Mouse (Mus musculus): ENCODE measurements at regions not wholly inside any gene's neighbourhood (a gene's known extent, or its start where the extent isn't known, plus 50 kb on each side); places are given as distances from the start of the nearest gene placed in this dataset.

DNA sequence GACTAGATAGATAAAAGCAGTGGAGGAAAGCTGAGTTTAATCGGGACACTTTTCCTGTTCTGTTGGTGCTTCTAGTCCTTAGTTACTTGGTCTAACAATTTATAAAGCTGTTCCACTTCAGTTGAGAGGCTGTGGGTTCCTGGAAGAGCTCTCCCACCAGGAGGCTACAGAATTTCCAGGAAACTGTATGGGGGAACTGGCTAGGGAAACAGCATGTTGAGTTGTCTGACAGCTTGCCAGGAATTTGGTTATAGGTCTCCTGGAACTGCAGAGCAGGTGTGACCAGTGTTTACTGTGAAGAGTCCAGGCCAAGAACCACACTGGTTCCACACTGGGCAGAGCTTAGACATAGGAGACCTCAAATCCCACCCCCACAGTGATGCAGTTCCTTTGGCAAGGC is 65.0 kb upstream of the Pik3cg start:
- Histone ChIP-seq H3K4me3 (replicated peaks in 1 of 3; ENCODE audit: low read depth in 2 of 3, low read length in 2 of 3, poor library complexity in 1 of 3) (no peak overlapping the region), H3K4me1 (ENCODE audit: control insufficient read depth in 1 of 2, insufficient read depth in 2 of 2) (no peaks in the 10 kb centered on the region), H3K27me3 (replicated peaks) (no peaks in the 10 kb centered on the region), H3K27ac (ENCODE audit: insufficient read depth, low read depth) (no peak overlapping the region), H3K36me3 (replicated peaks in 1 of 2; ENCODE audit: control insufficient read depth in 1 of 2, insufficient read depth in 1 of 2, low read length in 1 of 2) (no peaks in the 10 kb centered on the region), H3K4me2 (ENCODE audit: insufficient read depth, low read depth, poor library complexity, severe bottlenecking) (no peak overlapping the region), H3K9ac (ENCODE audit: insufficient read depth, low read depth) (no peak overlapping the region), H3K79me2 (replicated peaks; ENCODE audit: control insufficient read depth, extremely low read depth, insufficient read depth, poor library complexity, severe bottlenecking) (no peaks in the 10 kb centered on the region), H3K9me3 (replicated peaks; ENCODE audit: low read length) (no peaks in the 10 kb centered on the region)
- no peak for DNase-seq (ENCODE audit: extremely low read depth)
- TF ChIP-seq PAX5 (IDR thresholded peaks at IDR 0.05; ENCODE audit: low read length) (no peak), JUND (conservative IDR thresholded peaks at IDR 0.05; ENCODE audit: low read depth, low read length) (no peak), MYC (IDR thresholded peaks at IDR 0.05; ENCODE audit: low read depth, low read length) (no peak), POLR2A (IDR thresholded peaks at IDR 0.05; ENCODE audit: low read depth, low read length) (no peak), ZNF384 (IDR thresholded peaks at IDR 0.05; ENCODE audit: low read depth, low read length) (no peak), NELFE (IDR thresholded peaks at IDR 0.05; ENCODE audit: low read depth, low read length) (no peak), MAZ (IDR thresholded peaks at IDR 0.05; ENCODE audit: low read depth, low read length) (no peak), HCFC1 (IDR thresholded peaks at IDR 0.05; ENCODE audit: low read depth, low read length) (no peak), CHD2 (IDR thresholded peaks at IDR 0.05; ENCODE audit: low read length) (no peak), TBP (conservative IDR thresholded peaks at IDR 0.05; ENCODE audit: low read depth, low read length) (no peak)
- in situ Hi-C loops (cut with MboI; ENCODE audit: low pct_ligation_motif_present, low pct_unique_long_range_greater_than_20kb, low sequenced_read_pairs), result no loop called here
- dilution Hi-C loops (cut with MboI; ENCODE audit: extremely low pct_ligation_motif_present, extremely low pct_unique_long_range_greater_than_20kb, low sequenced_read_pairs), result no loop called here

DNA sequence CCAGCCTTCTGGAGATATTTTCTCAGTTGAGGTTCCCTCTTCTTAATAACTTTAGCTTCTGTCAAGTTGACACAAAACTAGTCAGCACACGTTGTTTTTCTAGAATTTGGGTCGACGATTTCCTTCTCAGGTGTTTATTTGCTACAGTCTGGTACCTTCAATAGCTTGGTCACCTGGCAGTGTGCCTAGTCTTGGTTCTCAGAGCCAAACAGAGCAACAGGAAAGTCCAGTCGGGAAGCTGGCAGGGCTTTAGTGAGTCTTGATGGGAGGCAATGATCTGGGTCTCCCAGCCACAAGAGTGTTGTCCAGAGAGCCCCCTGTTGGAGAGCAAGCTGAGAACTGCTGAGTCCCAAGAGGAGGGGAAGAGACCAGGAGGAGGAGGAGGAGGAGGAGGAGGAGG is 71.4 kb upstream of the Pik3cg start:
- Histone ChIP-seq H3K9me3 (replicated peaks; ENCODE audit: low read length) (no peaks in the 10 kb centered on the region), H3K79me2 (replicated peaks; ENCODE audit: control insufficient read depth, extremely low read depth, insufficient read depth, poor library complexity, severe bottlenecking) (no peaks in the 10 kb centered on the region), H3K4me3 (replicated peaks in 1 of 3; ENCODE audit: low read depth in 2 of 3, low read length in 2 of 3, poor library complexity in 1 of 3) (no peak overlapping the region), H3K27me3 (replicated peaks) (no peaks in the 10 kb centered on the region), H3K4me2 (ENCODE audit: insufficient read depth, low read depth, poor library complexity, severe bottlenecking) (no peak overlapping the region), H3K9ac (ENCODE audit: insufficient read depth, low read depth) (no peak overlapping the region), H3K36me3 (replicated peaks in 1 of 2; ENCODE audit: control insufficient read depth in 1 of 2, insufficient read depth in 1 of 2, low read length in 1 of 2) (no peaks in the 10 kb centered on the region), H3K4me1 (ENCODE audit: control insufficient read depth in 1 of 2, insufficient read depth in 2 of 2) (peaks cover 4 to 21% of the 10 kb centered on the region in 2 experiments; a peak in 3 of 4 replicates), H3K27ac (ENCODE audit: insufficient read depth, low read depth) (no peak overlapping the region)
- in situ Hi-C loops (cut with MboI; ENCODE audit: low pct_ligation_motif_present, low pct_unique_long_range_greater_than_20kb, low sequenced_read_pairs), result loop anchor here (25.0 kb wide), 1 partner anchor 607 kb away; no protein-coding TSS in a partner anchor
- no peak for DNase-seq (ENCODE audit: extremely low read depth)
- TF ChIP-seq EP300 (IDR thresholded peaks at IDR 0.05; ENCODE audit: low read length), result no peak
- TF ChIP-seq CTCF (conservative IDR thresholded peaks at IDR 0.05 in 1 of 2, IDR thresholded peaks at IDR 0.05 in 1 of 2; ENCODE audit: low read depth in 2 of 2, low read length in 2 of 2), result peak in 1 of 2 experiments; percentile 8; a peak in 1 of 4 replicates
- dilution Hi-C loops (cut with MboI; ENCODE audit: extremely low pct_ligation_motif_present, extremely low pct_unique_long_range_greater_than_20kb, low sequenced_read_pairs), result no loop called here

DNA sequence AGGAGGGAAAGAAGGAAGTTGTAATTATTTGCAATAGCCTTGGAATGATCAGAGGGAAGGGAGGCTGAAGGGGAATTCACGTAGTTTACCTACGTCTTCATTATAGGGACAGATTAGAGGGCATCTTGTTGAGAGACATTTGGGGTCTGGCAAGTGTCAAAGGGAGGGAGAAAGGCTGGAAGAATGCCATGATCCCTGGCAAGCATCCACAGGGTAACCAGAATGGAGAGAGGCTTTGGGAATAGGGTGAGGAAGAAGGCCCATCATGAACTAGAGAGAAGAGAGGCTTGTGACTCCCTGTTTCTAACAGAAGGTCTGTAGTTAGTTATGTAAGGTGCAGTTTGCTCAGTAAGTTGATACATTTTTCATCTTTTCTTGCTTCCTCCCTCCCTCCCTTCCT is 71.8 kb upstream of the Pik3cg start:
- in situ Hi-C loops (cut with MboI; ENCODE audit: low pct_ligation_motif_present, low pct_unique_long_range_greater_than_20kb, low sequenced_read_pairs), result loop anchor here (25.0 kb wide), 1 partner anchor 607 kb away; no protein-coding TSS in a partner anchor
- Histone ChIP-seq H3K9me3 (replicated peaks; ENCODE audit: low read length) (no peaks in the 10 kb centered on the region), H3K36me3 (replicated peaks in 1 of 2; ENCODE audit: control insufficient read depth in 1 of 2, insufficient read depth in 1 of 2, low read length in 1 of 2) (no peaks in the 10 kb centered on the region), H3K27me3 (replicated peaks) (no peaks in the 10 kb centered on the region), H3K79me2 (replicated peaks; ENCODE audit: control insufficient read depth, extremely low read depth, insufficient read depth, poor library complexity, severe bottlenecking) (no peaks in the 10 kb centered on the region), H3K4me1 (ENCODE audit: control insufficient read depth in 1 of 2, insufficient read depth in 2 of 2) (peaks cover 4 to 26% of the 10 kb centered on the region in 2 experiments; a peak in 3 of 4 replicates), H3K4me2 (ENCODE audit: insufficient read depth, low read depth, poor library complexity, severe bottlenecking) (no peak overlapping the region), H3K4me3 (replicated peaks in 1 of 3; ENCODE audit: low read depth in 2 of 3, low read length in 2 of 3, poor library complexity in 1 of 3) (no peak overlapping the region), H3K9ac (ENCODE audit: insufficient read depth, low read depth) (no peak overlapping the region), H3K27ac (ENCODE audit: insufficient read depth, low read depth) (no peak overlapping the region)
- DNase-seq (ENCODE audit: extremely low read depth), result no peak
- TF ChIP-seq MXI1 (IDR thresholded peaks at IDR 0.05; ENCODE audit: low read depth, low read length), result no peak
- TF ChIP-seq BHLHE40 (IDR thresholded peaks at IDR 0.05; ENCODE audit: low read depth, low read length), result no peak
- no peak for TF ChIP-seq POLR2A (IDR thresholded peaks at IDR 0.05; ENCODE audit: low read depth, low read length)
- no peak for TF ChIP-seq MAFK (IDR thresholded peaks at IDR 0.05; ENCODE audit: insufficient replicate concordance, low read length)
- TF ChIP-seq SMC3 (IDR thresholded peaks at IDR 0.05; ENCODE audit: low read depth, low read length), result no peak
- no peak for TF ChIP-seq MAX (IDR thresholded peaks at IDR 0.05; ENCODE audit: low read length)
- TF ChIP-seq ELF1 (IDR thresholded peaks at IDR 0.05; ENCODE audit: low read depth, low read length), result no peak
- TF ChIP-seq CHD2 (IDR thresholded peaks at IDR 0.05; ENCODE audit: low read length), result no peak
- TF ChIP-seq E2F4 (IDR thresholded peaks at IDR 0.05; ENCODE audit: insufficient replicate concordance, low read depth, low read length), result no peak
- no peak for TF ChIP-seq ZNF384 (IDR thresholded peaks at IDR 0.05; ENCODE audit: low read depth, low read length)
- no peak for TF ChIP-seq KAT2A (IDR thresholded peaks at IDR 0.05; ENCODE audit: insufficient replicate concordance, low read length)
- TF ChIP-seq IRF4 (IDR thresholded peaks at IDR 0.05; ENCODE audit: low read depth, low read length), result no peak
- TF ChIP-seq ETS1 (conservative IDR thresholded peaks at IDR 0.05; ENCODE audit: low read depth, low read length), result no peak
- TF ChIP-seq UBTF (IDR thresholded peaks at IDR 0.05; ENCODE audit: low read depth, low read length), result no peak
- TF ChIP-seq TCF12 (IDR thresholded peaks at IDR 0.05; ENCODE audit: low read depth, low read length), result no peak
- dilution Hi-C loops (cut with MboI; ENCODE audit: extremely low pct_ligation_motif_present, extremely low pct_unique_long_range_greater_than_20kb, low sequenced_read_pairs), result no loop called here

All from CH12.LX (cell line).